Comparison of ENCODE assay signal across 11 mouse cellular contexts in the genomic region with DNA sequence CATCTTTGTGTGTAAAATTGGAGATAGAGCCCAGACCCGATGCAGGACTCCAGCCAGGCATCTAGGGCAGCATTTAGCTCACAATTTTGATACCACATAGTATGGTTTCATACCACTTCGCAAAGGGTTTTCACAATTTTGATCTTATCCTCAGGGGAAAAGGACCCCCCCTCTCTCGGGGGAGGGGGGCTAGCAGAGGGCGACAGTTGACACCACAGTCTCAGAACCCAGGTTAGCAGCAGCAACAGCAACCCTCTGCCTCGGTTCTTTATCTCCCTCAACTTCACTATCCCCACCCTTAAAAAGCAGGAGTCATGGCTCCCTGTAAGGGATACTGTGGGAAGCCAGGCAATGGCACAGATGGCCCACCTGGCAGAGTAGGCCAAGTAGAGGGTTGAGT. TPM values are rescaled to one million over a fixed set of nuclear protein-coding genes. Genes with fewer than 3 reads are reported as not detected.
DNase-seq lines count a peak whose midpoint lies in the region; ATAC-seq and TF ChIP-seq lines count a peak whose summit lies in the region.
"Had no signal": no experiment of that assay in that cellular context is flagged by ENCODE, and none has a peak within 500 bp of the region (broad histone marks: within the 10 kb centered on the region; RNA-seq: fewer than 3 reads in every experiment).

No protein-coding gene starts in this region.

- no peak for DNase-seq in forebrain, embryonic 11.5 days (ENCODE audit: low spot score)
- no peak for DNase-seq in kidney, adult 9 months
- DNase-seq in CH12.LX (ENCODE audit: extremely low read depth) = no peak
- DNase-seq in limb, embryonic 14.5 days (ENCODE audit: low spot score) = no peak
- no peak for DNase-seq in left cerebral cortex, adult 11 months (ENCODE audit: low spot score)
- no peak for DNase-seq in cerebellum, postnatal 36 days
- DNase-seq: layer of hippocampus, adult 9-11 months; thymus, adult 2 months had no signal

- no peaks in the 10 kb centered on the region for H3K79me2 ChIP-seq in CH12.LX (replicated peaks; ENCODE audit: control insufficient read depth, extremely low read depth, insufficient read depth, poor library complexity, severe bottlenecking)

- 82% methylated on average over 5 of the region's 5 CpGs for WGBS in forebrain, embryonic 15.5 days
- WGBS in forebrain, embryonic 11.5 days = 76% methylated on average over 5 of the region's 5 CpGs
- 72% methylated on average over 5 of the region's 5 CpGs for WGBS in kidney, embryonic 15.5 days
- 71% methylated on average over 5 of the region's 5 CpGs for WGBS in limb, embryonic 14.5 days

- peaks cover 19% of the 10 kb centered on the region for H3K4me1 ChIP-seq in forebrain, embryonic 15.5 days
- peaks cover 6% of the 10 kb centered on the region; the same call in 1 of the 2 replicates for H3K4me1 ChIP-seq in forebrain, embryonic 11.5 days (replicated peaks; ENCODE audit: control insufficient read depth, insufficient read depth, low read length)
- peaks cover 49% of the 10 kb centered on the region for H3K4me1 ChIP-seq in kidney, embryonic 15.5 days
- peaks cover 21 to 46% of the 10 kb centered on the region in 2 experiments for H3K4me1 ChIP-seq in CH12.LX (ENCODE audit: control insufficient read depth in 1 of 2, insufficient read depth in 2 of 2)
- H3K4me1 ChIP-seq in limb, embryonic 14.5 days (ENCODE audit: control insufficient read depth, insufficient read depth, low read length) = peaks cover 18% of the 10 kb centered on the region

- no peak for TF ChIP-seq EP300 in CH12.LX (IDR thresholded peaks at IDR 0.05; ENCODE audit: low read length)

- H3K27me3 ChIP-seq in forebrain, embryonic 15.5 days = no peaks in the 10 kb centered on the region
- H3K27me3 ChIP-seq in forebrain, embryonic 11.5 days (ENCODE audit: control insufficient read depth, insufficient read depth, low read length) = no peaks in the 10 kb centered on the region
- H3K27me3 ChIP-seq in kidney, embryonic 15.5 days = no peaks in the 10 kb centered on the region
- no peaks in the 10 kb centered on the region for H3K27me3 ChIP-seq in CH12.LX (replicated peaks)
- no peaks in the 10 kb centered on the region for H3K27me3 ChIP-seq in limb, embryonic 14.5 days (ENCODE audit: control insufficient read depth, insufficient read depth, low read length)

- TF ChIP-seq CTCF in CH12.LX (conservative IDR thresholded peaks at IDR 0.05 in 1 of 2, IDR thresholded peaks at IDR 0.05 in 1 of 2; ENCODE audit: low read depth in 2 of 2, low read length in 2 of 2) = no peak

- TF ChIP-seq POLR2A in CH12.LX (IDR thresholded peaks at IDR 0.05; ENCODE audit: low read depth, low read length) = no peak
- no peak for TF ChIP-seq POLR2A in limb, embryonic 14.5 days (IDR thresholded peaks at IDR 0.05; ENCODE audit: borderline replicate concordance, extremely low read depth, insufficient read depth, insufficient read length)

- H3K4me2 ChIP-seq in forebrain, embryonic 15.5 days (replicated peaks) = no peak overlapping the region
- H3K4me2 ChIP-seq in forebrain, embryonic 11.5 days (ENCODE audit: low read depth, low read length, severe bottlenecking) = no peak overlapping the region
- H3K4me2 ChIP-seq in kidney, embryonic 15.5 days = no peak overlapping the region
- H3K4me2 ChIP-seq in CH12.LX (ENCODE audit: insufficient read depth, low read depth, poor library complexity, severe bottlenecking) = peak overlapping the region; percentile 5; the same call in 1 of the 2 replicates
- no peak overlapping the region; the same call in 1 of the 2 replicates for H3K4me2 ChIP-seq in limb, embryonic 14.5 days (replicated peaks; ENCODE audit: low read depth, low read length, severe bottlenecking)

- H3K4me3 ChIP-seq in forebrain, embryonic 15.5 days = no peak overlapping the region
- no peak overlapping the region for H3K4me3 ChIP-seq in forebrain, embryonic 11.5 days (ENCODE audit: low read depth, low read length)
- H3K4me3 ChIP-seq in kidney, embryonic 15.5 days (replicated peaks) = no peak overlapping the region
- no peak overlapping the region for H3K4me3 ChIP-seq in CH12.LX (replicated peaks in 1 of 3; ENCODE audit: low read depth in 2 of 3, low read length in 2 of 3, poor library complexity in 1 of 3)
- H3K4me3 ChIP-seq in limb, embryonic 14.5 days (replicated peaks; ENCODE audit: low read length) = no peak overlapping the region

- H3K9me3 ChIP-seq in forebrain, embryonic 15.5 days = no peaks in the 10 kb centered on the region
- H3K9me3 ChIP-seq in forebrain, embryonic 11.5 days (ENCODE audit: control insufficient read depth, low read length) = no peaks in the 10 kb centered on the region
- H3K9me3 ChIP-seq in kidney, embryonic 15.5 days (replicated peaks) = no peaks in the 10 kb centered on the region
- H3K9me3 ChIP-seq in CH12.LX (replicated peaks; ENCODE audit: low read length) = no peaks in the 10 kb centered on the region
- no peaks in the 10 kb centered on the region for H3K9me3 ChIP-seq in limb, embryonic 14.5 days (ENCODE audit: control insufficient read depth, low read length)

- no peak overlapping the region for H3K27ac ChIP-seq in forebrain, embryonic 15.5 days (replicated peaks)
- no peak overlapping the region for H3K27ac ChIP-seq in forebrain, embryonic 11.5 days (ENCODE audit: low read depth, low read length)
- peak overlapping the region; percentile 75 for H3K27ac ChIP-seq in kidney, embryonic 15.5 days
- H3K27ac ChIP-seq in CH12.LX (ENCODE audit: insufficient read depth, low read depth) = peak overlapping the region; percentile 53; the same call in 1 of the 2 replicates
- H3K27ac ChIP-seq in limb, embryonic 14.5 days (replicated peaks; ENCODE audit: low read depth, low read length) = 0 out of 2 replicates have a peak overlapping the region, but pooled peaks have one; percentile 19

- no peak for ATAC-seq in forebrain, embryonic 15.5 days (replicated peaks)
- no peak for ATAC-seq in forebrain, embryonic 11.5 days (replicated peaks; ENCODE audit: low FRiP score)
- ATAC-seq in kidney, embryonic 15.5 days (replicated peaks; ENCODE audit: low FRiP score) = no peak
- peak; percentile 31 for ATAC-seq in limb, embryonic 14.5 days (ENCODE audit: low FRiP score, low read depth)

- H3K9ac ChIP-seq in forebrain, embryonic 15.5 days (replicated peaks) = peak overlapping the region; percentile 8; the same call in 1 of the 2 replicates
- H3K9ac ChIP-seq in forebrain, embryonic 11.5 days (ENCODE audit: low read length) = no peak overlapping the region
- no peak overlapping the region for H3K9ac ChIP-seq in kidney, embryonic 15.5 days
- H3K9ac ChIP-seq in CH12.LX (ENCODE audit: insufficient read depth, low read depth) = no peak overlapping the region
- no peak overlapping the region for H3K9ac ChIP-seq in limb, embryonic 14.5 days (ENCODE audit: low read depth, low read length, severe bottlenecking)

- dilution Hi-C loops in CH12.LX (cut with MboI; ENCODE audit: extremely low pct_ligation_motif_present, extremely low pct_unique_long_range_greater_than_20kb, low sequenced_read_pairs) = no loop called here

- TF ChIP-seq RAD21 in CH12.LX (IDR thresholded peaks at IDR 0.05; ENCODE audit: low read depth, low read length) = no peak

- in situ Hi-C loops in CH12.LX (cut with MboI; ENCODE audit: low pct_ligation_motif_present, low pct_unique_long_range_greater_than_20kb, low sequenced_read_pairs) = no loop called here

- H3K36me3 ChIP-seq in forebrain, embryonic 15.5 days = peaks cover 53% of the 10 kb centered on the region
- H3K36me3 ChIP-seq in forebrain, embryonic 11.5 days (ENCODE audit: control insufficient read depth, insufficient read depth, low read length) = no peaks in the 10 kb centered on the region; the same call in 1 of the 2 replicates
- H3K36me3 ChIP-seq in kidney, embryonic 15.5 days = peaks cover 62% of the 10 kb centered on the region
- H3K36me3 ChIP-seq in CH12.LX (replicated peaks in 1 of 2; ENCODE audit: control insufficient read depth in 1 of 2, insufficient read depth in 1 of 2, low read length in 1 of 2) = peaks cover 43 to 93% of the 10 kb centered on the region in 2 experiments
- peaks cover 67% of the 10 kb centered on the region for H3K36me3 ChIP-seq in limb, embryonic 14.5 days (ENCODE audit: control insufficient read depth, insufficient read depth, low read length)

RNA-seq across cellular contexts. Expression of a gene that starts 9.1 kb away (rescaled TPM):
- 0.33 TPM in 1 of 2 replicates, not detected in the other for polyA plus RNA-seq in forebrain, embryonic 15.5 days (2015; fragmentation: Nextera tagmentation; extraction: Ambion mirVana)
- not detected in 2 replicates for polyA plus RNA-seq in forebrain, embryonic 11.5 days (2014; fragmentation: Nextera tagmentation; extraction: Ambion mirVana)
- 0.15 and 0.38 TPM in 2 replicates for polyA plus RNA-seq in kidney, embryonic 15.5 days (2015; fragmentation: Nextera tagmentation; extraction: Ambion mirVana)
- not detected in 2 replicates for total RNA-seq in CH12.LX (2012; rRNA removed)
- total RNA-seq in CH12.LX (2014; rRNA removed) = not detected in 2 replicates
- 0.26 and 0.30 TPM in 2 replicates for polyA plus RNA-seq in CH12.LX (2012; ENCODE audit: insufficient read length, low read depth)
- polyA plus RNA-seq in limb, embryonic 14.5 days (2012; rRNA removed) = 0.41 and 0.63 TPM in 2 replicates
- polyA plus RNA-seq in limb, embryonic 14.5 days (2014; fragmentation: Nextera tagmentation; extraction: Ambion mirVana) = 0.65 and 0.81 TPM in 2 replicates
- total RNA-seq: gastrocnemius, postnatal 4 days had no signal

RNA-seq across cellular contexts. Expression of a gene that starts 12.9 kb away (rescaled TPM):
- 11.1 and 13.3 TPM in 2 replicates for polyA plus RNA-seq in forebrain, embryonic 15.5 days (2015; fragmentation: Nextera tagmentation; extraction: Ambion mirVana)
- polyA plus RNA-seq in forebrain, embryonic 11.5 days (2014; fragmentation: Nextera tagmentation; extraction: Ambion mirVana) = 6.8 and 7.4 TPM in 2 replicates
- 20.5 and 25.9 TPM in 2 replicates for polyA plus RNA-seq in kidney, embryonic 15.5 days (2015; fragmentation: Nextera tagmentation; extraction: Ambion mirVana)
- total RNA-seq in CH12.LX (2012; rRNA removed) (52.1 and 57.0 TPM in 2 replicates), CH12.LX (2014; rRNA removed) (26.9 and 30.4 TPM in 2 replicates)
- polyA plus RNA-seq in CH12.LX (2012; ENCODE audit: insufficient read length, low read depth) = 62.6 and 71.9 TPM in 2 replicates
- 51.0 and 51.1 TPM in 2 replicates for polyA plus RNA-seq in limb, embryonic 14.5 days (2012; rRNA removed)
- polyA plus RNA-seq in limb, embryonic 14.5 days (2014; fragmentation: Nextera tagmentation; extraction: Ambion mirVana) = 20.0 and 25.4 TPM in 2 replicates

RNA-seq across cellular contexts. Expression of a gene that starts 16.2 kb away (rescaled TPM):
- 190 and 200 TPM in 2 replicates for polyA plus RNA-seq in forebrain, embryonic 15.5 days (2015; fragmentation: Nextera tagmentation; extraction: Ambion mirVana)
- 140 and 162 TPM in 2 replicates for polyA plus RNA-seq in forebrain, embryonic 11.5 days (2014; fragmentation: Nextera tagmentation; extraction: Ambion mirVana)
- 89.0 and 91.4 TPM in 2 replicates for polyA plus RNA-seq in kidney, embryonic 15.5 days (2015; fragmentation: Nextera tagmentation; extraction: Ambion mirVana)
- total RNA-seq in CH12.LX (2012; rRNA removed) (13.4 and 14.5 TPM in 2 replicates), CH12.LX (2014; rRNA removed) (7.5 and 9.2 TPM in 2 replicates)
- 4.7 and 7.5 TPM in 2 replicates for polyA plus RNA-seq in CH12.LX (2012; ENCODE audit: insufficient read length, low read depth)
- polyA plus RNA-seq in limb, embryonic 14.5 days (2012; rRNA removed) = 169 and 253 TPM in 2 replicates
- 125 TPM in 2 replicates for polyA plus RNA-seq in limb, embryonic 14.5 days (2014; fragmentation: Nextera tagmentation; extraction: Ambion mirVana)

RNA-seq across cellular contexts. Expression of a gene that starts 24.5 kb away (rescaled TPM):
- polyA plus RNA-seq in forebrain, embryonic 15.5 days (2015; fragmentation: Nextera tagmentation; extraction: Ambion mirVana) = 27.6 and 29.1 TPM in 2 replicates
- polyA plus RNA-seq in forebrain, embryonic 11.5 days (2014; fragmentation: Nextera tagmentation; extraction: Ambion mirVana) = 34.1 and 37.7 TPM in 2 replicates
- 22.2 and 30.1 TPM in 2 replicates for polyA plus RNA-seq in kidney, embryonic 15.5 days (2015; fragmentation: Nextera tagmentation; extraction: Ambion mirVana)
- 27.2 and 28.6 TPM in 2 replicates for total RNA-seq in CH12.LX (2012; rRNA removed)
- 5.1 and 7.1 TPM in 2 replicates for total RNA-seq in CH12.LX (2014; rRNA removed)
- 28.3 and 34.5 TPM in 2 replicates for polyA plus RNA-seq in CH12.LX (2012; ENCODE audit: insufficient read length, low read depth)
- 101 and 160 TPM in 2 replicates for polyA plus RNA-seq in limb, embryonic 14.5 days (2012; rRNA removed)
- 31.8 and 32.3 TPM in 2 replicates for polyA plus RNA-seq in limb, embryonic 14.5 days (2014; fragmentation: Nextera tagmentation; extraction: Ambion mirVana)

RNA-seq across cellular contexts. Expression of a gene that starts 24.7 kb away (rescaled TPM):
- polyA plus RNA-seq in forebrain, embryonic 15.5 days (2015; fragmentation: Nextera tagmentation; extraction: Ambion mirVana) = 12.2 and 13.0 TPM in 2 replicates
- 20.4 and 21.7 TPM in 2 replicates for polyA plus RNA-seq in forebrain, embryonic 11.5 days (2014; fragmentation: Nextera tagmentation; extraction: Ambion mirVana)
- polyA plus RNA-seq in kidney, embryonic 15.5 days (2015; fragmentation: Nextera tagmentation; extraction: Ambion mirVana) = 42.6 and 43.2 TPM in 2 replicates
- total RNA-seq in CH12.LX (2012; rRNA removed) (16.0 and 17.6 TPM in 2 replicates), CH12.LX (2014; rRNA removed) (4.8 and 6.0 TPM in 2 replicates)
- polyA plus RNA-seq in CH12.LX (2012; ENCODE audit: insufficient read length, low read depth) = 13.5 and 14.2 TPM in 2 replicates
- 30.1 and 38.9 TPM in 2 replicates for polyA plus RNA-seq in limb, embryonic 14.5 days (2012; rRNA removed)
- 19.0 and 20.7 TPM in 2 replicates for polyA plus RNA-seq in limb, embryonic 14.5 days (2014; fragmentation: Nextera tagmentation; extraction: Ambion mirVana)

Comparison
In these comparisons a context has a peak if more than half of its experiments do, and no peak if none do; other contexts are left out.
1. H3K27ac ChIP-seq: peak in kidney, embryonic 15.5 days (single experiment), CH12.LX (single experiment) and limb, embryonic 14.5 days (single experiment); none in forebrain, embryonic 15.5 days (single experiment) and forebrain, embryonic 11.5 days (single experiment).
2. RNA of a gene that starts 16.2 kb away (polyA plus RNA-seq): 190 to 200 TPM in forebrain, embryonic 15.5 days, 125 to 253 TPM in limb, embryonic 14.5 days, 140 to 162 TPM in forebrain, embryonic 11.5 days and 89.0 to 91.4 TPM in kidney, embryonic 15.5 days; 4.7 to 7.5 TPM in CH12.LX; every median in the first group is over 10 times any median in the second.